Mouse (Mus musculus) heart, adult 2 months (tissue): ENCODE data around the gene Fuk.

Experiments
- CTCF ChIP-seq: fragments of 200-600 bp; IDR thresholded peaks from 2 replicates; pipeline ENCODE4 v1.8.1; 2022; ENCODE audit warnings: antibody characterized with exemption, mild to moderate bottlenecking, moderate library complexity
- POLR2A ChIP-seq: fragments of 200-500 bp; IDR thresholded peaks from 2 replicates; pipeline ENCODE4 v1.6.1; 2011; ENCODE audit warnings: mild to moderate bottlenecking, low read depth, low read length, control low read depth; ENCODE audit not compliant: insufficient read depth

- no peak for TF ChIP-seq CTCF
- no peak for TF ChIP-seq POLR2A
Measured at GRCm38 (mm10) chr8:110851186-110851585, 51.1 kb downstream of the Fuk start.
